Mouse (Mus musculus) kidney, adult 8-10 months (tissue): Measurements from ENCODE around the gene Pygo2.

Source experiments
- DNase-seq, 2 experiments: peaks; one replicate each; pipeline ENCODE4 v3.0.0; 2022

Gene Pygo2

DNA sequence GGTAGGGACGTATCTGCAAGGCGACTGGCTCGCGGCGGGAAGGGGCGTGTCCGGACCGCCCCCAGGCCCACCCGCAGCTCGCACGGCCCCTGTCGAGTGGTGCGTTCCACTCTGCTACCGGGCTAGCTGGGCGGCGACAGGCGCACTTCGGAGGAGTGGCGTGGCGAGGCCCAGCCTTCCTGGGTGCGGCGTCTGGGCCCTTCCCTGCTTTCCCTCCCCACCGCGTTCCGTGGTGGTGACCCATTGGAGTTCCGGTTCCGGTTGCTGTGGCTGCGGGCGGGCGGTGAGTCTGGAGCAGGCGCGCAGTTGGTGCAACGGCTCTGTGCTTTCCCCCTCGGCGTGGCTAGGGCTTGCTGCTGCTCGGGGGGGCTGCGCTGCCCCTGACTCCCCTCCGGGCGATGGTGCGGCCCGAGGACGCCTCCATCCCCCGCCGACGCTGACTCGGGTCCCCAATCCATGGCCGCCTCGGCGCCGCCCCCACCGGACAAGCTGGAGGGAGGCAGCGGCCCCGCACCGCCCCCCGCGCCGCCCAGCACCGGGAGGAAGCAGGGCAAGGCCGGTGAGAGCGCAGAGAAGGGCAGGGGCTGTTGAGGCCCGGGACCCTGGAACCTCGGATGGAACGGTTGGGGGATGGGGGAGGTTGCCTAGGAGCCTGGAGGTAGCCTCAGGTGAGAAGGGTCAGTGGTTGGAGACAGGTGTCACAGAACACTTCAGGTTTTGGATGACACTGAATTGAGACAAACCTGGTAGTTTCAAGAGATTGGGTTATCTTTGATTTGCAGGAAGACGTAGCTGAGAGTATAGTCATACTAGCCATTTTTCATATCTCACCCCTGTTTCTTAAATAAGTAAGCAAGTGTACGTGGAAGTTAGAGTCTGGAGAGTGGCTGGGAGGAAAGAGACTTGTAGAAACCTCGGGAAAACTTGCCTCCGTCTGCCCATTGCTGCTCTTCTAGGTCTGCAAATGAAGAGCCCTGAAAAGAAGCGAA is at the start of gene Pygo2:
TSS of gene Pygo2 (plus strand) at position 44 of the 989 bp plus-strand sequence.
- DNase-seq, result peak; percentile 96

- no peak for DNase-seq
These were observed 49.7 kb upstream of the Pygo2 start for GRCm38 (mm10) chr3:89380291-89380690.

- DNase-seq, result no peak
These were observed 49.3 kb upstream of the Pygo2 start for GRCm38 (mm10) chr3:89380711-89381110.

GRCm38 (mm10) chr3:89381233-89381632 is 48.8 kb upstream of the Pygo2 start:
- DNase-seq, result no peak

DNA sequence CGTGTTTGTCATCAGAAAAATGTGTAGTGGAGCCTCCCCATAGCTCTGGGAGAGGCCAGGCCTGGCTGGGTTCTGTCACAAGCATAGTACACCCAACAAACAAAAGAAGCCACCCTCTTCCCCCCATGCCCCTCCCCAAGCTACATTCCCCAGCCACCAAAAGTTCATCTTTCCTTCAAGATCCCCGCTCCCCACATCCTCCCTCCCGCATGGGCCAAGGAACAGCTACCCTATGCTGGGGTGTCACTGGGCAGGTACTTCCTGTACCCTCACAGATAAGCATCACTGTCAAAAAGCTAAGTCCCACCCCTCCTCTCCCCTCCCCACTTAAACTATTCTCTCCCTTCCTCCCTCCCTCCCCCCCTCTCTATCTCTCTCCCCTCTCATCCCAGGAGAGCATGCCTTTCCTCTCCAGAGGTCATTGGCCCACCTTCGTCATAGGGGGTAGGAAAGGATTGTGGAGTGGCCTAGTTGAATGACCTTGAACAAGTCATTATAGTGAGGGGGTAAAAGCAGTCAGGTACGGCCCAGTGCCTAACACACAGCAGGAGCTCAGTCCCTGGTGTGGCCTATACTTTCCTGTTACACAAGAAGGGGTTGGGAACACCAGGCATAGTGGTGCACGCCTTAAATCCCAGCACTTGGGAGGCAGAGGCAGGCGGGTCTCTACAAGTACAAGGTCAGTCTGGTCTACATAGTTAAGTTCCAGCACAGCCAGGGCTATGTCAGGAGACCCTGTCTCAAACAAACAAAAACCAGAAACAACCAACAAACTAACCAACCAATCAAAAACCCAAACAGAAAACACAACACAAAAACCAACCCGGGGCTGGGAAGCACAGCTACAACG is 47.8 kb upstream of the Pygo2 start:
- no peak for DNase-seq

DNA sequence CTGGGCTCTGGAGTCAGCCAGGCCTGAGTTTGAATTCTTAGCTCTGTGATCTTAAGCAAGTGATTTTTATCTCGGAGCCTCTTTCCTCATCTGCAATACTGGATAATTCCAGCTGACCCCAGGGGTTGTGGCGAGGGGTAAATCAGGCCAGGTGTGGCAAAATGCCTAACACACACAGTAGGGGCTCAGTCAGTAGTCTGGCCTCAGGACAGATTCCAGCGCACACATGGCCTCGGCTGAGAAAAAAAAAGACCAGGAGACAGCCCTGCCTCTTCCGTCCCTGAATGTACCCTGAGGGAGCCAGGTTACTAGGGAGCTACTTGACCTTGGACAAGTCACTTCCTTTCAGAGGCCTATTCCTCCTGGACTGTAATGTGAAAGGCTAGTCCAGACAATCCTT is 47.1 kb upstream of the Pygo2 start:
- no peak for DNase-seq

GRCm38 (mm10) chr3:89383651-89384255 is 46.3 kb upstream of the Pygo2 start:
- DNase-seq, result no peak

DNA sequence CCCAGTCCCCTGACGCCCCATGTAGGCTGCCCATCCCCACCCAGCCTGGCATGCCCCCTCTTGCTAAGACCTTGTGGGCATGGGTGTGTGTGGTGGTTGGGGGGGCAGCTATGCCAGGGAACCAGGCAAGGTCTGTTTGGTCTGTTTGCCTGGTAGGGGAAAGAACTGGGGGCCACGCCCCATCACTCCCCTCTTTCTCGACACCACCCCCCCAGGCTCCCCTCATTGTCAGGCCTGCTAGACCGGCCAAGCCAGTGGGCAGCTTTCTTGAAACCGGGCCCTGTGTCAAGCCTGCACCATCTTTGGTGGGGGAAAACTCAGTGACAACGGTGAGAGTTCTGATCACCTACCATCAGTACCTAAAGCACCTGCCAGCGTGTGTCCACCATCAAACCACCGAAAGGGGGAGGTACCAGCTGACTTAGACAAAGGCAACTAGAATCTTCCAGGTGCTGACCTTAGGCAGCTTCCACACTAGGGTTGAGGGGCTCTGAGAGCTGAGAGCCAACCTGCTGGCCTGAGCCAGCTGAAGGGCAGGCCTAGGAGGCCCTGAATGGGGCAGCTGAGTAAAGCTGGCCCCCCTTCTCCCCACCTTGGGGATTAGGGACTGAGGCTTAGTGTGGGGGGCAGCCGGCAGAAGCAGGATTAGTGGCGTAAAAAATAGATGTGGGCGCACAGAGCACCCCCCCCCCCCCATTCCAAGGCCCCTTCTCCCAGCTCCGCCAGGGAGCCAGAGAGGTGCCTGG is 45.5 kb upstream of the Pygo2 start:
- DNase-seq, result no peak

GRCm38 (mm10) chr3:89385451-89385850 is 44.6 kb upstream of the Pygo2 start:
- DNase-seq, result no peak

DNA sequence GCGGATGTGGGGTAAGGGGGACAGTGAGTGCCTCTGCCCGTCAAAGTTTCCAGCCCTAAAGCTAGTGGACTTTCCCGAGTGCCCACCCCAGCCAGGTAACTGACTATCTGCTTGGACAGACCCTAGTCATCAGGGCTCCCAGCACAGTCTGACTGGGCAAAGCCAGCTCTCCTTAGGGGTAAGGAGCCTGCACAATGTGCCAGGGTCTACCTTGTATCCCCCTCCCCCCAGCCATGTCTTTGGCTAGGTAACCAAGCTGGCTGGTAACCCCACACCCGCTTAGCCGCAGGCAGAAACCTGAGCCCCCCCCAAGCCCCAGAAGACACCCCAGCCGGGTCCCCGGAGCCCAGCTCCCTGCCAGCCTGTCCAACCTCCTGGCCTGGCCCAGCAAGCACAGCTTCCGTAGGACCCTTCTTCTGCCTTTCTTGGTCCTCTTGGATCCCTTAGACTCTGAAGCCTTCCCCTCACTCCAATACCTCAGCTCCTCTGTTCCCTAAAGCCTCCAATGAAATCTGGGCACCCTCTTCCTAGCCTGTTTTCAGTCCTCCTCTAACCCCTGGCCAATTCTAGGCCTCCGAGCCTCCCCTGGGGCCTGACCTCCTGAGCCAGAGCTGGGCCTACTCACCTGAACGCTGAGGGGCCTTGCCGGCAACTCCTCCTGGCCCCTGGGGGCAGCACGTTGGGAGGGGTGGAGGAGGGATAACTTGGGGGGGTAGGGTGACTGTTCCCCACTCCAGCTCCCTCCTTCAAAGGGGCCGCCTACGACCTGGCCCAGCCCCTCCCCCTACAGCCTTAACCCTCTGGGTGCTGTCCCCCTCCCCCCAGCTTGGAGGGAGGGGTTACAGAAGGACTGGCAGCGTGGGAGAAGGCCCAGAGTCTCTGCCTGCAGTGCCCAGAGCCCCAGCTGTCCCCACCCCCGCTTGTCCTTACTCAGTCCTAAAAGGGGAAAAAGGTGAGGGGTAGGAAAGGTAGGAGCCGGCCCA is 43.3 kb upstream of the Pygo2 start:
- no peak for DNase-seq

- no peak for DNase-seq
These were observed 42.4 kb upstream of the Pygo2 start for GRCm38 (mm10) chr3:89387632-89388031.

- DNase-seq, result peak in 1 of 2 experiments; percentile 62
These were observed 41.7 kb upstream of the Pygo2 start for GRCm38 (mm10) chr3:89388134-89388881.

GRCm38 (mm10) chr3:89388901-89389740 is 40.9 kb upstream of the Pygo2 start:
- DNase-seq, result no peak

DNA sequence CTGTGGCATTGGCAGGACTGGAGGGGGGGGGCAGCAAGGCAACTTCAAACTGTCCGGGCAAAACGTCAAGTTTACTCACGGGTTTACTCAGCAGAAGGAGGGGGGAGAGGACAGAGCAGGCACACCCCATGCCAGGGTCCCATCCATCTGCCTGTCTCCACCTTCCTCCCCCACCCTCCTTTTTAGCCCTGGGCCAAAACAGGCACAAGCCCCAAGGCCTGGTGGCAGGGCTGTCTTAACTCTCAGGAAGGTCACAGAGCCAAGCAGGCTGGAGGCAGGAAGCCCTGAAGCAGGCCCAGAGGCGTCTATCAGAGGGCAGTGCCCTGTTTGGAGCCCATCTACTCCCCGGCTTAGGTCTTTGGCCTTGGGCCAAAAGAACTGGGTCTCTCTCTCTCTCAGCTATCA is 39.9 kb upstream of the Pygo2 start:
- DNase-seq, result peak in 1 of 2 experiments; percentile 37

GRCm38 (mm10) chr3:89390699-89391662 is 39.0 kb upstream of the Pygo2 start:
- no peak for DNase-seq

DNA sequence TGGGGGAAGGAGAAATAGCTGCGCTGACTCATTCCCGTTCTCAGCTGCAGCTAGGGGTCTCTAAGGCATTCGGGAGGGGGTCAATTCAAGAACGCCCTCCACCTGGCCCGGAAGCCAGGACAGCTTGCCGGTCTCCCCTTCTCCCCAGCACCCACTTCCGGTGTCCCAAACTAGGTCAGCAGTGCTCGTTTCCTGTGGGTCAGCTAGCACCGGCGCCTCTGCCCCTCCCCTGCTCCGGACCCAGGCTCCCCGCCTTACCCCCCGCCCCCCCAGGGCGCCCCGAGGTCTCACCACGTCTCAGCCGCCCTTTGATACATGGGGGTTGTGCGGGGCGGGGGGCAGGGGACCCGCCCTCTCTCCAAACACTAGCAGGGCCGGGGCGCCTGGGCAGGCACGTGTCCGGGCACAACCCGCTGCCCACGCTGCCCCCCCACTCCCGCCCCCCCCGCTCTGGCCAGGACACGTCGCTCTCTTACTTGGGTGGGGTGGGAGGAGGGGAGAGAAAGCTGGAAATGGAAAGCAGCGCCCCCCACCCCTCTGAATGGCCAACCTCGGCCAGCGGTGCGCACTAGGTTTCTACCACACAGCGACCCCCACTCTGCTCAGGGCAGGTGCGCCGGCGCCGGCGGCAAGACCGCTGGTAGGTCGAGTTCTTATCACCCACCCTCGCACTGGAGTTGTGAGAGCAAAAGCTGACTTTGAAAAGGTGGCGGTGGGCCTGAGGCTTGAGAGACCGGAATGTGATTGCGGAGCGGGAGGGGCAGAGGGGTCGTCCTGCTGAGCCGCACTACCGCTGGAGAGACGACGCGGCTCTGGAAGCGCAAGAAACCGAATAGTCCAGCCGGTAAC is 38.1 kb upstream of the Pygo2 start:
- peak; percentile 74 to 76 for DNase-seq

DNA sequence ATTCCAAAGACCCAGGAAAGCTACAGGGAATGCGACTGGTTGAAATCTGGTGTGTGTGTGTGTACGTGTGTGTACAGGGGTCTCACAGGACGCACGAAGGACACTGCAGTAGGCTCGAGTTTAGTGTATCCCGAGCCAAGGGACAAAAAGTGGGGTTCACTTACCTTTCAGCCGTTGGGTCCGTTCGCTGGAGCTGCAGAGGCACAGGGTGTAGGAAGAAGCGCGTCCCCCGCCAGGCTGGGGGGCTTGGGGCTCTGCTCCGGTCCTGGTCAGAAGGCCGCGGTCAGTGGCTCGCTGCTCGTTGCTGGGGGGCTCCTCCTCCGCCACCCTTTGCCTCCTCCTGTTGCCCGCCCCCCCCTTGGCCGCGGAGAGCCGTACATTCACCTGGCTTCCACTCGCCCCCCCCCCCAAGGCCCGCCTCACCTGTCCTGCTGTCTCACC is 37.1 kb upstream of the Pygo2 start:
- peak in 1 of 2 experiments; percentile 52 for DNase-seq
